Mouse (Mus musculus): ENCODE results near the gene Fuca1. TPM values are rescaled to one million over a fixed set of nuclear protein-coding genes. Genes with fewer than 3 reads are reported as not detected.
A peak's percentile ranks its signal among the peaks of the same experiment; 100 is the strongest.
"Not testable (repeated sequence)": the region's sequence is repeated elsewhere in the genome, so short reads cannot be mapped to it uniquely, and the experiment has no call there.

Gene Fuca1
- polyA plus RNA-seq, 1 experiment from 2014 or later: 93.3 TPM

DNA sequence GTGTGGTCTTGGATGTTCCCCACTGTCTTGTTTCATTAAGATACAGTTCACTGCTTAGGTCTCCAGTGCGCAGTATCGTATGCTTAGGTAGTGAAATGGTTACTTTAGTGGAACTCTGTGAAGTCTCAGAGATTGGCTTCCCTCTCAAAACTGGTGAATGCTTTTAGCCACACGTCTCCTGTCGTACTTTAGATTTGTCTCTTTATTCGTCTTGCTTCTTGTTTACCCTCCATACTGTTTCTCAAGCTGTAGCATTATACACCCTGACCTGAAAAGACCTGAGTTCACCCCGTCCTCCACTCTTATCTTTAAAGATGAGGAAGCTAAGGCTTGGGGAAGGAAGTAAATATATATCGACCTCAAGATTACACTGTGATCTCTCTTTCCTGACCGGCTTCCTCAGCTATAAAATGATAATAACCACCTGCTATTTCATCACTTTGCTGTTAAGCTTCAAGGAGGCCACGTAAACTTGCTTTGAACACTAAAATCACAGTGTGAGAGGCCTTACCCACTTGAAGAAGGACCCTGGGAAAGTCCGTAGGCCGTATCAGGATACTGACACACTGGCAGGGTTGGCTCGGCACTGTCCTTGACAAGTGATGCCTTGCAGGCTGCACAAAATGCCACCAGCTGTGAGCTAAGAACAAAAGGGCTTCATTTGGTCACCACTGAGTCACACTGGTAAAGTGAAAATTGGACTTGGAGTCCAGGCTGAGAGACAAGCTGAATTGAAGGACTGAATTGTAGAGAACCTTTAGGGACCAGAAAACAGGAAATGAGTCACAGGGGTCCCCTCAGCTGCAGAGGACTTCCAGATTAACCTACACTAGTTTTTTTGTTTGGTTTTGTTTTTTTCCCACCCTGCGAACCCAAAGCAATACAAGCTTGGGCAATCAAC, 52.6 kb downstream of the Fuca1 start:
- ATAC-seq (ENCODE audit: insufficient number of reproducible peaks, insufficient read depth, low FRiP score, low read depth): no peak
- Histone ChIP-seq H3K4me3 (ENCODE audit: low read depth, low read length) (peak overlapping the region; percentile 64), H3K4me2 (replicated peaks; ENCODE audit: low read depth, low read length) (peak overlapping the region; percentile 92), H3K4me1 (ENCODE audit: control insufficient read depth, insufficient read depth, low read length) (peaks cover 12% of the 10 kb centered on the region; the same call in 1 of the 2 replicates), H3K27me3 (ENCODE audit: control insufficient read depth, insufficient read depth, low read length) (no peaks in the 10 kb centered on the region), H3K9me3 (ENCODE audit: control insufficient read depth, low read depth, low read length) (no peaks in the 10 kb centered on the region), H3K9ac (replicated peaks; ENCODE audit: low read depth, low read length) (no peak overlapping the region), H3K27ac (ENCODE audit: low read length) (no peak overlapping the region), H3K36me3 (ENCODE audit: control insufficient read depth, insufficient read depth, low read length) (peaks cover 42% of the 10 kb centered on the region)
- WGBS: 62% methylated on average over 13 of the region's 13 CpGs

DNA sequence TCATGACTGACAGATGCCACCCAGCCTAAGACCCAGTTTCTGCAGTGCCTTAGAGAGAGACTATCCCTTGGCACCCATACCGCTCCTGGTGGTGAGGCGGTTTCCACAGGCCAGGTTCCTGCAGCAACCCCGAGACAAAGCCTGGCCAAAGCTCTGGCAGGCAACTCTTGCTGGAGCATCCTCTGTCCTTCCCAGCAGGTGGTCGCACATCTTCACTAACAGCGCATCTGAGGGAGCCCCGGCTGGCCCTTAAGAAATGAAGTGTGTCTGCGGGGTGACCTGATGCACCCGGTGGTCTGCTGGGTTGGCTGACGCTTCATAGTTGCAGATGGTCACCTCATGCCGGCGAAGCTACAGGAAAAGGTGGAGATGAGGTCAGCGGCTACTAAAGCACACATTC, 55.6 kb downstream of the Fuca1 start:
- 94% methylated on average over 12 of the region's 12 CpGs for WGBS
- H3K27ac ChIP-seq (ENCODE audit: low read length): no peak overlapping the region
- H3K4me1 ChIP-seq (ENCODE audit: control insufficient read depth, insufficient read depth, low read length): peaks cover 8% of the 10 kb centered on the region; the same call in 1 of the 2 replicates
- H3K36me3 ChIP-seq (ENCODE audit: control insufficient read depth, insufficient read depth, low read length): peaks cover 24% of the 10 kb centered on the region
- H3K4me3 ChIP-seq (ENCODE audit: low read depth, low read length): no peak overlapping the region
- ATAC-seq (ENCODE audit: insufficient number of reproducible peaks, insufficient read depth, low FRiP score, low read depth): no peak
- H3K9ac ChIP-seq (replicated peaks; ENCODE audit: low read depth, low read length): no peak overlapping the region
- no peaks in the 10 kb centered on the region for H3K9me3 ChIP-seq (ENCODE audit: control insufficient read depth, low read depth, low read length)
- no peak overlapping the region for H3K4me2 ChIP-seq (replicated peaks; ENCODE audit: low read depth, low read length)
- no peaks in the 10 kb centered on the region for H3K27me3 ChIP-seq (ENCODE audit: control insufficient read depth, insufficient read depth, low read length)

DNA sequence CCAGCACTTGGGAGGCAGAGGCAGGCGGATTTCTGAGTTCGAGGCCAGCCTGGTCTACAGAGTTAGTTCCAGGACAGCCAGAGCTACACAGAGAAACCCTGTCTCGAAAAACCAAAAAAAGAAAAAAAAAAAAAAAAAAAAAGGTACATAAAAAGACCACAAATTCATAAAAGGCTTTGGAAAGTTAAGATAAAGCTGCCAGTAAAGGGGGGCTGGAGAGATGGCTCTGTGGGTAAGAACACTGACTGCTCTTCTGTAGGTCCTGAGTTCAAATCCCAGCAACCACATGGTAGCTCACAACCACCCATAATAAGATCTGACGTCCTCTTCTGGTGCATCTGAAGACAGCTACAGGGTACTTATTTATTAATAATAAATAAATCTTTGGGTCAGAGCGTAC, 59.7 kb downstream of the Fuca1 start:
- not testable (repeated sequence) for H3K9me3 ChIP-seq (ENCODE audit: control insufficient read depth, low read depth, low read length); H3K27ac ChIP-seq (ENCODE audit: low read length); H3K9ac ChIP-seq (replicated peaks; ENCODE audit: low read depth, low read length); H3K4me3 ChIP-seq (ENCODE audit: low read depth, low read length); ATAC-seq (ENCODE audit: insufficient number of reproducible peaks, insufficient read depth, low FRiP score, low read depth); H3K27me3 ChIP-seq (ENCODE audit: control insufficient read depth, insufficient read depth, low read length); H3K4me2 ChIP-seq (replicated peaks; ENCODE audit: low read depth, low read length); H3K4me1 ChIP-seq (ENCODE audit: control insufficient read depth, insufficient read depth, low read length)
- peaks cover 39% of the 10 kb centered on the region for H3K36me3 ChIP-seq (ENCODE audit: control insufficient read depth, insufficient read depth, low read length)
- WGBS: 95% methylated on average over 5 of the region's 5 CpGs

DNA sequence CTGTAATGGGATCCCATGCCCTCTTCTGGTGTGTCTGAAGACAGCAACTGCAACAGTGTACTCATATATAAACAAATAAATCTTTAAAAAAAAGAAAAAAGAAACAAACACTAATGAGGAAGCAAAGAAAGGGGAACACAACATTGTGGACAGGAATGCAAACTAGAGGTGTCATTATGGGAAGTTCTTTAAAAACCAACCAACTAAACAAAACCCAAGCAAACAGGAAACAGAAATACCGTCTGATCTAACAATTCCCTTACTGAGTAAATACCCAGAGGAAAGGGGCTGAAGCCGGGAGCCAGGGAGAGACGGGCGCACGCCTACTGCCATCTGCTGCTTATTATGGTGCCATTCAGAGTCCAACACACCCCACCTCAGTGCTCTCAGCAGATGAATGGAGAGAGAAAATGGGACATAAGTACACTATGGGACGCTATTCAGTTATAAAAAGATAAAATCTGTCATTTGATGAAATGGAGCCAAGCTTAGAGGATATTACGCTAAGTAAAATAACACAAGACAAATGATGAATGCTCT, 61.1 kb downstream of the Fuca1 start:
- WGBS: 87% methylated on average over 7 of the region's 7 CpGs
- H3K36me3 ChIP-seq (ENCODE audit: control insufficient read depth, insufficient read depth, low read length): peaks cover 29% of the 10 kb centered on the region
- H3K27me3 ChIP-seq (ENCODE audit: control insufficient read depth, insufficient read depth, low read length): no peaks in the 10 kb centered on the region
- H3K4me3 ChIP-seq (ENCODE audit: low read depth, low read length): no peak overlapping the region
- no peak for ATAC-seq (ENCODE audit: insufficient number of reproducible peaks, insufficient read depth, low FRiP score, low read depth)
- H3K4me2 ChIP-seq (replicated peaks; ENCODE audit: low read depth, low read length): no peak overlapping the region
- no peaks in the 10 kb centered on the region for H3K9me3 ChIP-seq (ENCODE audit: control insufficient read depth, low read depth, low read length)
- H3K9ac ChIP-seq (replicated peaks; ENCODE audit: low read depth, low read length): no peak overlapping the region
- no peak overlapping the region for H3K27ac ChIP-seq (ENCODE audit: low read length)
- peaks cover 9% of the 10 kb centered on the region for H3K4me1 ChIP-seq (ENCODE audit: control insufficient read depth, insufficient read depth, low read length)

DNA sequence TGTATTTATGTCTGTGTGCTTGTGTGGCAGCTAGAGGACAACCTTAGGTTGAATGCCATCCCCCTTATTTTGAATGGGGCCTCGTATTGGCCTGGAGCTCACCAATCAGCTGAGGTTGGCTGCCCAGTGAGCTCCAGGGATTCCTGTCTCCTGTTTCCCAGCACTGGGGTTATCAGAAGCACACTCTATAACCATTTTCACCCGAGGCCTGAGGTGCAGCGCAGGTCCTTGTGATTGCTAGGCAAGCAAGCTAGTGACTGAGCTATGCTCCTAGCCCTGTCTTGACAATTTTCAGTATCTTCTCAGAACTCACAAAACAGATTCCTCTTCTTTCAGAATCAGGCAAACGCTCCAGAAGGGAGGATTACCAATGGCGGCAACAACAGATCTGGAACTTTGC, 64.0 kb downstream of the Fuca1 start:
- no peak for ATAC-seq (ENCODE audit: insufficient number of reproducible peaks, insufficient read depth, low FRiP score, low read depth)
- Histone ChIP-seq H3K9ac (replicated peaks; ENCODE audit: low read depth, low read length) (no peak overlapping the region), H3K27ac (ENCODE audit: low read length) (no peak overlapping the region), H3K9me3 (ENCODE audit: control insufficient read depth, low read depth, low read length) (no peaks in the 10 kb centered on the region), H3K27me3 (ENCODE audit: control insufficient read depth, insufficient read depth, low read length) (no peaks in the 10 kb centered on the region), H3K4me2 (replicated peaks; ENCODE audit: low read depth, low read length) (no peak overlapping the region), H3K4me3 (ENCODE audit: low read depth, low read length) (no peak overlapping the region), H3K4me1 (ENCODE audit: control insufficient read depth, insufficient read depth, low read length) (peaks cover 12% of the 10 kb centered on the region), H3K36me3 (ENCODE audit: control insufficient read depth, insufficient read depth, low read length) (peaks cover 22% of the 10 kb centered on the region)
- WGBS: 84% methylated on average over 5 of the region's 5 CpGs

DNA sequence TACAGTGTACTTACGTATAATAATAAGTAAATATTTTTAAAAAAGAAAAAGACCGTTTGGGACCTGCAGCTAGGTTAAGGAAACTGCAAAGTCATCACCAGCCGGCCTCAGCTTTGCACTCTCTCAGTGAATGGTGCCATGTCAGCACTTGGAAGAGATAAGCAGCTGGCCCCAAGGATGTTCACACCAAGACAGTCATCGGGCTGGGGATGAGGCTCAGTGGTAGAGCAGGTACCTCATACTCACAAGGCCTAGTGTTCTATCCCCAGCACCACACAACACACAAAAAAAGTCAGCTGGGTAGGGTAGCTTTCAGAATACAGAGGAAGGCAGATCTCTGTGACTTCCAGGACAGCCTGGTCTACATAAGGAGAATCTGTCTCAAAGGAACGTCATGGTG, 64.7 kb downstream of the Fuca1 start:
- no peak; the same call in 1 of the 2 replicates for ATAC-seq (ENCODE audit: insufficient number of reproducible peaks, insufficient read depth, low FRiP score, low read depth)
- no peaks in the 10 kb centered on the region for H3K27me3 ChIP-seq (ENCODE audit: control insufficient read depth, insufficient read depth, low read length)
- H3K4me2 ChIP-seq (replicated peaks; ENCODE audit: low read depth, low read length): no peak overlapping the region
- H3K4me1 ChIP-seq (ENCODE audit: control insufficient read depth, insufficient read depth, low read length): peaks cover 12% of the 10 kb centered on the region
- WGBS: 88% methylated on average over 5 of the region's 5 CpGs
- no peak overlapping the region for H3K4me3 ChIP-seq (ENCODE audit: low read depth, low read length)
- no peak overlapping the region for H3K27ac ChIP-seq (ENCODE audit: low read length)
- H3K9me3 ChIP-seq (ENCODE audit: control insufficient read depth, low read depth, low read length): no peaks in the 10 kb centered on the region
- no peak overlapping the region for H3K9ac ChIP-seq (replicated peaks; ENCODE audit: low read depth, low read length)
- H3K36me3 ChIP-seq (ENCODE audit: control insufficient read depth, insufficient read depth, low read length): peaks cover 22% of the 10 kb centered on the region

DNA sequence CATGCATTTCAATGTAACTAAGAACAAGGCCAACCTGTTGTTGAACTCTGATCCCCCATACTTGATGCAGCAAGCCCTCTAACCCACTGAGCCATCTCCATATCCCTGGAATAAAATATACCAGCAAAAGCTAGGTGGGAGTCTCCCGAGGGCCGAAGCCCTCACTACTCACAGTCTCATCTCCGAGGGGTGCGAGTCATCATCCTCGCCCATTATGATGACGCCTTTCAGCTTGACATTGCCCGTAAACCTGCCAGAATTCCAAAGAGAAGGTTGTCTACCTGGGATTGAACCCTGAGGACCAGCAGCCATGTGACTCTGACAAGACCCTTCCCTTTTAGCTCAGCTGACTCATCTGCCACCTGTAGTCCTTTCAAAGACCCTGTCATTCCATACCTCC, 65.2 kb downstream of the Fuca1 start:
- WGBS: 85% methylated on average over 7 of the region's 7 CpGs
- ATAC-seq (ENCODE audit: insufficient number of reproducible peaks, insufficient read depth, low FRiP score, low read depth): no peak
- H3K4me3 ChIP-seq (ENCODE audit: low read depth, low read length): peak overlapping the region; percentile 92
- no peaks in the 10 kb centered on the region for H3K27me3 ChIP-seq (ENCODE audit: control insufficient read depth, insufficient read depth, low read length)
- H3K4me1 ChIP-seq (ENCODE audit: control insufficient read depth, insufficient read depth, low read length): peaks cover 12% of the 10 kb centered on the region
- peak overlapping the region; percentile 85 for H3K4me2 ChIP-seq (replicated peaks; ENCODE audit: low read depth, low read length)
- H3K36me3 ChIP-seq (ENCODE audit: control insufficient read depth, insufficient read depth, low read length): peaks cover 22% of the 10 kb centered on the region
- H3K9me3 ChIP-seq (ENCODE audit: control insufficient read depth, low read depth, low read length): no peaks in the 10 kb centered on the region
- no peak overlapping the region for H3K27ac ChIP-seq (ENCODE audit: low read length)
- H3K9ac ChIP-seq (replicated peaks; ENCODE audit: low read depth, low read length): no peak overlapping the region

DNA sequence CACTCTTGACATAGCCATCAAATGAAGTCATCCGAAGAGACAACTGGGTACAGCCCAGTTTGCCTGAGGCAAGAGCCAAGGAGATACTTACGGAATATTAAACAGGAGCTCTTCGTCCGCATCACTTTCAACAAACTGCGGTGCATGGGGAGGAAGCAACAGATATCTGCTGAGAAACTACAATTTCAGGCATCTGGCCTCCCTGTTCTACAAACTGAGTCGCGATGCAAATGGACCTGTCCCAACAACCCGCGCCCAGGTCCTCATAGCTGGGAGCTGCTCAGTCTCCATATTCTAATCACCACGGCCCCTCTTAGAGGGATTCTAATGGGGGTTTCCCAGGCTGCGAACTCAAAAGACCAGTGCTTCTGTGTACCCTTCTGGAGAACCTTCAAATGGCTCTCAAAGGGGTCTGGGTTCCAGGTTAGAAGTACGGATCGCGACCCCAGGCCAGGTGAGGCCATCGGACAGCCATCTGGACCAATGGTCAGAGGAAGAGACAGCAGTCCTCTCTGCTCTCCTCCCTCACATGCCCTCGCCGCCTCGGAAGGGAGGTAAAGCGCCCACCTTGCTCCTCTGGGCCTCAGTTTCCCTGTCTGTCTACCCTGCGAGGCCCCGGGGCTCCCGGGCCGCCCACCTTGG, 65.9 kb downstream of the Fuca1 start:
- peak overlapping the region; percentile 87 for H3K9ac ChIP-seq (replicated peaks; ENCODE audit: low read depth, low read length)
- peaks cover 12% of the 10 kb centered on the region for H3K4me1 ChIP-seq (ENCODE audit: control insufficient read depth, insufficient read depth, low read length)
- no peaks in the 10 kb centered on the region for H3K27me3 ChIP-seq (ENCODE audit: control insufficient read depth, insufficient read depth, low read length)
- peak overlapping the region; percentile 84 for H3K27ac ChIP-seq (ENCODE audit: low read length)
- 6% methylated on average over 23 of the region's 23 CpGs for WGBS
- ATAC-seq (ENCODE audit: insufficient number of reproducible peaks, insufficient read depth, low FRiP score, low read depth): 0 out of 2 replicates have a peak, but pooled peaks have one; percentile 19
- no peaks in the 10 kb centered on the region for H3K9me3 ChIP-seq (ENCODE audit: control insufficient read depth, low read depth, low read length)
- H3K36me3 ChIP-seq (ENCODE audit: control insufficient read depth, insufficient read depth, low read length): peaks cover 22% of the 10 kb centered on the region
- peak overlapping the region; percentile 85 for H3K4me2 ChIP-seq (replicated peaks; ENCODE audit: low read depth, low read length)
- peak overlapping the region; percentile 92 for H3K4me3 ChIP-seq (ENCODE audit: low read depth, low read length)

All from stomach, embryonic 14.5 days (tissue).